Mouse (Mus musculus): Measurements from ENCODE around the gene Scamp1. TPM values are rescaled to one million over a fixed set of nuclear protein-coding genes. Genes with fewer than 3 reads are reported as not detected.

Scamp1 gene
- polyA plus RNA-seq, 2 experiments from 2014 or later: 1.4 to 2.0 TPM

- ATAC-seq: no peak
Measured at GRCm38 (mm10) chr13:94173633-94174576, 111.8 kb downstream of the Scamp1 start.

GRCm38 (mm10) chr13:94172533-94173310, 112.9 kb downstream of the Scamp1 start:
- no peak for ATAC-seq

- ATAC-seq: no peak
Measured at GRCm38 (mm10) chr13:94171612-94172011, 114.0 kb downstream of the Scamp1 start.

GRCm38 (mm10) chr13:94169325-94169916, 116.2 kb downstream of the Scamp1 start:
- ATAC-seq: no peak

- no peak for ATAC-seq
Measured at GRCm38 (mm10) chr13:94168319-94168718, 117.3 kb downstream of the Scamp1 start.

- ATAC-seq: no peak
Measured at GRCm38 (mm10) chr13:94164501-94164900, 121.2 kb downstream of the Scamp1 start.

GRCm38 (mm10) chr13:94159478-94160220, 126.0 kb downstream of the Scamp1 start:
- no peak for ATAC-seq

- ATAC-seq: no peak
Measured at GRCm38 (mm10) chr13:94158864-94159477, 126.7 kb downstream of the Scamp1 start.

GRCm38 (mm10) chr13:94155657-94156429, 129.8 kb downstream of the Scamp1 start:
- no peak for ATAC-seq

GRCm38 (mm10) chr13:94154512-94155296, 131.0 kb downstream of the Scamp1 start:
- ATAC-seq: no peak

GRCm38 (mm10) chr13:94153658-94154057, 132.0 kb downstream of the Scamp1 start:
- no peak for ATAC-seq

GRCm38 (mm10) chr13:94152836-94153235, 132.8 kb downstream of the Scamp1 start:
- no peak for ATAC-seq

Other genes starting within 250 kb of the Scamp1 start
- not detected for gene Lhfpl2, start 228.1 kb downstream of the Scamp1 start, polyA plus RNA-seq (2017; shearing (Covaris generic))
- gene Ap3b1, start 73.1 kb upstream of the Scamp1 start, polyA plus RNA-seq (2017; shearing (Covaris generic)): 10 to 100 TPM; 32.9 to 45.2 TPM

Measured in activated CD4-positive, CD25-positive, alpha-beta regulatory T cell, adult 4 months (primary cell).